Mouse (Mus musculus): Measurements from ENCODE around the gene Zfp600.
"Not testable (repeated sequence)": the region's sequence is repeated elsewhere in the genome, so short reads cannot be mapped to it uniquely, and the experiment has no call there.

DNA sequence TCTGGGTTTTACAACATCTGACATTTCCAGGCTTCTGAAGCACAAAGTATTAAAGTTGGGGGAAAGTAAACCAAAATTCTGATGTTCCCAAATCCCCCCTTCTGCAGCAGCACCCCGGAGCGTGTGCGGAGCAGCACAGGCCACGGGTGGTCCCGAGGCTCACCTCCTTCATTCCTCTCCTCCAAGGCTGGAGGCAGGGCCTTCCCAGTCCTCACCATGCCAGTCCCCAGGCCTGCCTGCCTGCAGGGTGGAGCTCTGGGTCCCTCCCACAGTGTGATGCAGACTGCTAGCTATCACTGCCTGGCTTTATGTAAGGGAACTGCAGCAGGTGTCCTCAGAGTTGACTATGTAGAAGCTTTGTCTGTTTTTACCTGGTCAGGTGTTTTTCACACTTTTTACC, 85.5 kb downstream of the Zfp600 start:
- not testable (repeated sequence) for TF ChIP-seq CTCF, EP300 (IDR thresholded peaks at IDR 0.05; ENCODE audit: low read depth)

All from liver, embryonic 14.5 days (tissue).